Mouse (Mus musculus) layer of hippocampus, adult 2 months (tissue): Measurements from ENCODE around the gene Chpf2. TPM values are rescaled to one million over a fixed set of nuclear protein-coding genes. Genes with fewer than 3 reads are reported as not detected.

ENCODE experiments used
- DNase-seq, 2 experiments: peaks; one replicate each; pipeline ENCODE4 v3.0.0; 2022; ENCODE audit warnings: low spot score in 2 of 2
- H3K27ac ChIP-seq: fragments of 200-600 bp; 2 replicates; pipeline ENCODE4 v1.8.1; 2022
- H3K4me3 ChIP-seq: fragments of 200-600 bp; 2 replicates; pipeline ENCODE4 v1.8.1; 2022; ENCODE audit warnings: mild to moderate bottlenecking
- CTCF ChIP-seq: fragments of 200-600 bp; conservative IDR thresholded peaks from 2 replicates; pipeline ENCODE4 v1.8.1; 2022; ENCODE audit warnings: antibody characterized with exemption, mild to moderate bottlenecking, moderate library complexity
- total RNA-seq, 2 experiments: library from RNA; stranded (reverse); gene quantifications; 2 replicates each; pipeline ENCODE4 v1.2.3; 2021

Gene Chpf2
- total RNA-seq, 2 experiments from 2014 or later: 63.6 to 66.7 TPM

GRCm38 (mm10) chr5:24575948-24576347, 10.6 kb upstream of the Chpf2 start:
- no peak overlapping the region; the same call in 1 of the 2 replicates for H3K4me3 ChIP-seq
- no peak for DNase-seq
- H3K27ac ChIP-seq: no peak overlapping the region
- no peak for TF ChIP-seq CTCF

DNA sequence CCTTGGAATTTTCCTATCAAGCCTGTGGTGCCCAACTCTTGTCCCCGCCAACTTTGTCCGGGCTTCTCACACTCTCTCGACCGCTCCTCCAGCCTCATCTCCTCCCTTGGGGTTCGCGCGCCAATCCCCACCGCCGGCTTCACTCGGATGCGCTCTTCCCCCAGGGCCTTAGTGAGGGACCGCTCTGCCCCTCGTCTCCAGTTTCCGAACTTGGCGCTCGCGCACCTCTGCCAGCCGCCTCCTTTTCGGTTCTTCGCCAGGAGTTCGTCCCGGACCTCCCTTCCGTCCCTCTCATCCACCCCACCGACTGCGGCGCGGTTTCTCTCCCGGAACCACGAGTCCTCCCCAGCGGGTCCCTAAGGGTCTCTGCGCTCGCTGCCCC, 9.7 kb upstream of the Chpf2 start:
- H3K4me3 ChIP-seq: peak overlapping the region; percentile 87
- TF ChIP-seq CTCF: no peak
- DNase-seq: no peak
- peak overlapping the region; percentile 88 for H3K27ac ChIP-seq

GRCm38 (mm10) chr5:24577183-24577929, 9.2 kb upstream of the Chpf2 start, which contains the start of gene Abcf2:
Abcf2 (minus strand) TSS chr5:24577467.
- Histone ChIP-seq H3K27ac (peak within 1 kb of the TSS; percentile 88), H3K4me3 (peak within 1 kb of the TSS; percentile 87)
- peak; percentile 27; the same call in 1 of the 2 replicates for TF ChIP-seq CTCF
- peak; percentile 100 for DNase-seq

GRCm38 (mm10) chr5:24578109-24578963, 8.2 kb upstream of the Chpf2 start:
- Histone ChIP-seq H3K27ac (peak overlapping the region; percentile 85), H3K4me3 (peak overlapping the region; percentile 57)
- no peak for DNase-seq
- 0 out of 2 replicates have a peak, but pooled peaks have one; percentile 29 for TF ChIP-seq CTCF

DNA sequence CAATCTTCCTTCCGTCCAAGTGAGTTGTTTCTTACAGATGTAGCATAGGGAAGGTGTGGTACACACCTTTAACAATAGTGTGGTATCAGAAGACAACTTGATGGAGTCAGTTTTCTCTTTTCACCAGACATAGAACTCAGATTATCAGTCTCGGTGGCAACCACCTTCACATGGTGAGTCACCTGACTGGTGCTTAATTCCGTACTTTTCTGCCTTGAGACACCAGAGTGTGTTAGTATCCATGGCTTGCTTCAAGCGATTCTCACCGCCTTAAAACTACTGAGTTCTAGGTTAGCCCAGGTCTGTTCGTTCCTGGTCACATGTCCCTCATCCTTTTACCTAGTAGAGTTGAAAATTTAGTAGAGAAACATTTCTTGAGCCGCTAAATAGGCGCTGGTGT, 435 bp upstream of the Chpf2 start:
- peak overlapping the region; percentile 97 for H3K27ac ChIP-seq
- H3K4me3 ChIP-seq: peak overlapping the region; percentile 76
- no peak for DNase-seq
- TF ChIP-seq CTCF: no peak

DNA sequence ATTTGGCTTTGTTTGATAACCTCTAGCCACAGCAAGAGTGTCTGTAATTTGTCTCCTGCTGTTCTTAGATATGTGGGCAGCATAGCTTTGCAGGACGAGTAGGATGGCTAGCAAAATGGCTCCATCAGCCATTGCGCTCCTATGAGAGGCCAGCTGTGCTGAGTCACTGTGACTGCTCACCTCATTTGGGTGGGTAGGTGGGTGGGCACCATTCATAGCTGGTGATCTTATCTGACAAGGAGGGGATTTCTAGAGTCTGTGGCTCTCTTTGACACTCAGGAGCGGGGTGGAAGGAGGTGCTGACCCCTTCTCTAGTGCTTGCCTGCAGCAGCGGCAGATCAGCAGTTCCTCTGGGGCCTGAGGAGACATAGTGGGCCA, 648 bp downstream of the Chpf2 start:
- DNase-seq: no peak
- Histone ChIP-seq H3K27ac (peak overlapping the region; percentile 97), H3K4me3 (peak overlapping the region; percentile 76)
- no peak for TF ChIP-seq CTCF

GRCm38 (mm10) chr5:24589511-24590500, 3.3 kb downstream of the Chpf2 start:
- Histone ChIP-seq H3K27ac (no peak overlapping the region), H3K4me3 (no peak overlapping the region)
- DNase-seq: no peak
- no peak for TF ChIP-seq CTCF

- H3K27ac ChIP-seq: peak overlapping the region; percentile 47; the same call in 1 of the 2 replicates
- TF ChIP-seq CTCF: peak; percentile 14; the same call in 1 of the 2 replicates
- no peak overlapping the region; the same call in 1 of the 2 replicates for H3K4me3 ChIP-seq
- DNase-seq: no peak
These were observed 4.8 kb downstream of the Chpf2 start for GRCm38 (mm10) chr5:24591268-24591721.

- Histone ChIP-seq H3K27ac (peak overlapping the region; percentile 47; the same call in 1 of the 2 replicates), H3K4me3 (no peak overlapping the region; the same call in 1 of the 2 replicates)
- DNase-seq: no peak
- TF ChIP-seq CTCF: no peak
These were observed 5.4 kb downstream of the Chpf2 start for GRCm38 (mm10) chr5:24591796-24592470.

DNA sequence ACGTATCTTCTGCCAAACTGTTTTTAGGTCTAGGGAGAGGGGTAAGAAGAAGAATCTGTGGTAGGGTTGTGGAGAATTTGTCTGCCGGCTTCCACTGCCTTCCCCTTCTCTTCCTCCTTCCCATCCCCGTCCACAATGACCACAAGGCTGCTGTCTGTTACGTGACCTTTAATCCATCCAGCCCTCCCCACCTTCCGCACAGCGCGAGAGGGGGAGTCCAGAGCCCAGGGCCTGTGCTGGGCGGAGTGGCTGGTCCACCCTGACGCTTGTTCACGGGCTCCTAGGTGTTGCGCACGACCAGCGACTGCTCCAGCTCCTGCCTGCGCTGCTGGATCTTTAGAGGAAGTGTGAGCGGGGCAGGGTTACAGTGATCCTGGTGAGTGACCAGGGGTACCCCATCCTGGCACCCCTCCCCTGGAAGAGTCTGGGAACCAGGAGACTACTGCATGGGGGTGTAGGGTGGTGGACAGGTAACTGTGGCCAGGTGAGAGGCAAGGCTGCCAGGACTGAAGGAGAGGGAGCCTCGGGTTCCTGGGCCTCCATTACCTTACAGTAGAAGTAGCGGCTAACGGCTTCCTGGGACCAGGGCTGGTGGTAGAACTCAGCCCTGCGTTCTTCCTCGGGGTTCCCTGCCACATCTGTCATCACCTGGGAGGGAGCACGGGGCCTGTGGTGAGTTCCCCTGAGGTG, 6.1 kb downstream of the Chpf2 start:
- no peak overlapping the region for H3K4me3 ChIP-seq
- DNase-seq: no peak
- TF ChIP-seq CTCF: no peak

GRCm38 (mm10) chr5:24593230-24593629, 6.7 kb downstream of the Chpf2 start:
- TF ChIP-seq CTCF: no peak
- Histone ChIP-seq H3K4me3 (no peak overlapping the region), H3K27ac (no peak overlapping the region)
- DNase-seq: no peak

More for the DNA sequence above, 6.1 kb downstream of the Chpf2 start:
- no peak overlapping the region for H3K27ac ChIP-seq
